Mouse (Mus musculus): ENCODE measurements around the gene Ctdspl. TPM values are rescaled to one million over a fixed set of nuclear protein-coding genes. Genes with fewer than 3 reads are reported as not detected.

Gene Ctdspl
- polyA plus RNA-seq (2014; fragmentation: Illumina TruSeq; extraction: RNeasy Lipid Tissue Mini Kit (QIAGEN cat#74804); ENCODE audit: insufficient read depth, low read depth, low replicate concordance), result 28.4 TPM

GRCm38 (mm10) chr9:118926111-118926650 is at the start of gene Ctdspl:
Gene Ctdspl, plus strand, starts transcription at chr9:118926453.

DNA sequence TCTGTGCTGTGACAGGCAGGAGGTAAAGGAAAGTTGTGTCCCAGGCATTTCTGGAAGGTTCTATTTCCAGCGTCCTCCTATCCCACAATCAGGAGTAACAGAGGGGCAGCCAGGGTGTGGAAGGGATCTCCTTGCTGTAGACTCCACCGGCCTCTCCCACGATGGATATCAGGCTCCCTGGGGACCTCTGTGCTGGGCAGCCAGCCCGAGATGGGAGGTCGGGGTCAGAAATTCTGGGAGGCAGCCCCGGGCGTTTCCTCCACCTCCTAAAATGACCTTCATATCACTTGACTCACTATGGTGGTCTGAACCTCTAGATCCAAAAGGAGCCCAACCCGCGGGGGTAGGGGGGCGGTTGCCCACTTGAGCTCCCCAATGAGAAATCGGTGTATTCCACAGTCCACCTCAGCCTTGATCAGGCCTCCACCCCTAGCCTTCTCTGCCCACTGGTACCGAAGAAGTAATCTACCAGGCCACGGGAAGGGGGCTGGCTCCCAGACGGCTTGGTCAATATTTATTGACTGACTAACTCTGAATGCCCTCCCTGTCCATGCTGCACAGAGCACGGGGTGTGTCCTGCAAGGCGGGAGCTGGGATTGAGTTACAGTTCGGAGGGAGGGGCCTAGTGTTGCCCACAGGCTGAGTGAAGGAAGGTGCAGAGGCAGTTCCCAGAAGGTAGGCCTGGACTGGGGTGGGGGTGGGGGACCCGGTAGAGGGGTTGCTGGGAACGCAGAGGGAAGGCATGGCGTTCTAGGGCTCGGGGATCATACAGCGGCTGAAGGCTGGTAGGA is 126.1 kb downstream of the Ctdspl start, which contains the start of gene Vill:
Gene Vill (plus strand): TSS at position 625 of the 791 bp plus-strand sequence.

Other genes starting within 250 kb of the Ctdspl start
- gene Vill, start 126.3 kb downstream of the Ctdspl start, polyA plus RNA-seq (2014; fragmentation: Illumina TruSeq; extraction: RNeasy Lipid Tissue Mini Kit (QIAGEN cat#74804); ENCODE audit: insufficient read depth, low read depth, low replicate concordance), result 10.7 TPM
- 6.0 TPM for gene Plcd1, start 167.0 kb downstream of the Ctdspl start, polyA plus RNA-seq (2014; fragmentation: Illumina TruSeq; extraction: RNeasy Lipid Tissue Mini Kit (QIAGEN cat#74804); ENCODE audit: insufficient read depth, low read depth, low replicate concordance)
- gene Dlec1, start 176.0 kb downstream of the Ctdspl start, polyA plus RNA-seq (2014; fragmentation: Illumina TruSeq; extraction: RNeasy Lipid Tissue Mini Kit (QIAGEN cat#74804); ENCODE audit: insufficient read depth, low read depth, low replicate concordance), result 2.2 TPM
- 11.7 TPM for gene Acaa1b, start 230.6 kb downstream of the Ctdspl start, polyA plus RNA-seq (2014; fragmentation: Illumina TruSeq; extraction: RNeasy Lipid Tissue Mini Kit (QIAGEN cat#74804); ENCODE audit: insufficient read depth, low read depth, low replicate concordance)
- not detected for gene Gm47289, start 232.7 kb downstream of the Ctdspl start, polyA plus RNA-seq (2014; fragmentation: Illumina TruSeq; extraction: RNeasy Lipid Tissue Mini Kit (QIAGEN cat#74804); ENCODE audit: insufficient read depth, low read depth, low replicate concordance)